Mouse (Mus musculus) stomach, embryonic 16.5 days (tissue): ENCODE data around the gene Pkp4. TPM values are rescaled to one million over a fixed set of nuclear protein-coding genes. Genes with fewer than 3 reads are reported as not detected.

ENCODE experiments used
- ATAC-seq: fragments of 200-750 bp; cut with Nextera tagmentation; 2 replicates; pipeline ENCODE4 v1.8.0; 2017; ENCODE audit warnings: moderate number of reproducible peaks, moderate TSS enrichment; ENCODE audit not compliant: insufficient read depth, low FRiP score
- H3K27ac ChIP-seq: fragments of 300-500 bp; sonication (generic); 2 replicates; pipeline ENCODE4 v1.5.1; 2014; ENCODE audit warnings: low read length
- H3K27me3 ChIP-seq: fragments of 300-500 bp; sonication (generic); 2 replicates; pipeline ENCODE4 v1.6.1; 2014; ENCODE audit warnings: low read length, control low read depth, mixed read lengths; ENCODE audit not compliant: control insufficient read depth, insufficient read depth
- H3K36me3 ChIP-seq: fragments of 300-500 bp; sonication (generic); 2 replicates; pipeline ENCODE4 v1.6.1; 2014; ENCODE audit warnings: low read length; ENCODE audit not compliant: control insufficient read depth, insufficient read depth
- H3K4me1 ChIP-seq: fragments of 300-500 bp; sonication (generic); 2 replicates; pipeline ENCODE4 v1.6.1; 2014; ENCODE audit warnings: low read length, control low read depth, mixed read lengths; ENCODE audit not compliant: control insufficient read depth, insufficient read depth
- H3K4me2 ChIP-seq: fragments of 300-500 bp; sonication (generic); 2 replicates; pipeline ENCODE4 v1.6.1; 2014; ENCODE audit warnings: low read depth, low read length, mixed read lengths
- H3K4me3 ChIP-seq: fragments of 300-500 bp; sonication (generic); replicated peaks from 2 replicates; pipeline ENCODE4 v1.5.1; 2014; ENCODE audit warnings: mild to moderate bottlenecking, low read length
- H3K9ac ChIP-seq: fragments of 300-500 bp; sonication (generic); 2 replicates; pipeline ENCODE4 v1.6.1; 2014; ENCODE audit warnings: low read length
- H3K9me3 ChIP-seq: fragments of 300-500 bp; sonication (generic); replicated peaks from 2 replicates; pipeline ENCODE4 v1.6.1; 2016; ENCODE audit warnings: low read length, control low read depth; ENCODE audit not compliant: control insufficient read depth
- WGBS: fragments of 180-500 bp; shearing (Covaris S2); extraction: QIAGEN DNeasy Blood & Tissue Kit; methylation state at CpG from one replicate; pipeline ENCODE4 v1.1.7; 2014; 5-methylcytosine and 5-hydroxymethylcytosine counted together
- polyA plus RNA-seq: library from polyadenylated mRNA; unstranded; fragments of >200 nt; fragmentation: Nextera tagmentation; extraction: Ambion mirVana; gene quantifications from 2 replicates; pipeline ENCODE4 v1.2.1, GENCODE M21; 2015

The Pkp4 gene
- polyA plus RNA-seq, 1 experiment from 2014 or later = 30.0 TPM

- ATAC-seq = peak; percentile 81
- Histone ChIP-seq H3K4me2 (peak overlapping the region; percentile 30; the same call in 1 of the 2 replicates), H3K27ac (peak overlapping the region; percentile 66), H3K9me3 (no peaks in the 10 kb centered on the region), H3K9ac (no peak overlapping the region), H3K4me1 (peaks cover 31% of the 10 kb centered on the region), H3K27me3 (no peaks in the 10 kb centered on the region), H3K36me3 (no peaks in the 10 kb centered on the region), H3K4me3 (no peak overlapping the region)
- WGBS = 26% methylated on average over 4 of the region's 4 CpGs
Measured at GRCm38 (mm10) chr2:59178960-59179359, 18.3 kb downstream of the Pkp4 start.

GRCm38 (mm10) chr2:59179487-59179886, 18.8 kb downstream of the Pkp4 start:
- no peak overlapping the region for H3K4me3 ChIP-seq
- no peaks in the 10 kb centered on the region for H3K36me3 ChIP-seq
- peaks cover 31% of the 10 kb centered on the region for H3K4me1 ChIP-seq
- H3K27me3 ChIP-seq = no peaks in the 10 kb centered on the region
- H3K9ac ChIP-seq = no peak overlapping the region
- H3K4me2 ChIP-seq = 0 out of 2 replicates have a peak overlapping the region, but pooled peaks have one; percentile 30
- H3K9me3 ChIP-seq = no peaks in the 10 kb centered on the region
- 40% methylated on average over 5 of the region's 5 CpGs for WGBS
- peak overlapping the region; percentile 47 for H3K27ac ChIP-seq
- ATAC-seq = no peak

GRCm38 (mm10) chr2:59181321-59182113, 20.9 kb downstream of the Pkp4 start:
- no peaks in the 10 kb centered on the region for H3K9me3 ChIP-seq
- no peaks in the 10 kb centered on the region for H3K27me3 ChIP-seq
- H3K4me1 ChIP-seq = peaks cover 25% of the 10 kb centered on the region
- H3K36me3 ChIP-seq = no peaks in the 10 kb centered on the region
- H3K4me3 ChIP-seq = no peak overlapping the region
- no peak for ATAC-seq
- 81% methylated on average over 15 of the region's 15 CpGs for WGBS
- no peak overlapping the region for H3K9ac ChIP-seq
- no peak overlapping the region for H3K27ac ChIP-seq
- no peak overlapping the region for H3K4me2 ChIP-seq

DNA sequence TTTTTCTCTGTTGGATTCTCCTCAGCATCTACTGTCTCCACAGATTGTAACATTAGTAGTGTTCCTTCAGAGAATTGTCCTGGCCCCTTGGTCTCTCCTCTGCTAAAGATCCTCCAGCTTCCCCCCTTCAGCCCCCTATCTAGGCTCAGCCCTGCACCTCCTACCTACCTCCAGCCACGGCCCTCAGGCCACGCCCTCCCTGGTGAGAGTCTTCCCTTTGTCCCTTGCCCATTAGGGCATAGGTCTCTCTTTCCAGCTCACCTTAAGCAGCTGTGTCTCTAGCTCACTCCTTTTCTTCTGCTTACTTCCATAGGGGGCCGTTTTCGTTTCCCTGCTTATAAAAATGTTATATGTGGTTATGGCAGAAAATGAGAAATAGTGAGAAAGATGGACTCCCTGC, 22.9 kb downstream of the Pkp4 start:
- H3K9ac ChIP-seq = no peak overlapping the region
- H3K4me3 ChIP-seq = no peak overlapping the region
- peaks cover 15% of the 10 kb centered on the region for H3K4me1 ChIP-seq
- 67% methylated on average over 4 of the region's 4 CpGs for whole genome bisulfite sequencing
- ATAC-seq = no peak
- H3K36me3 ChIP-seq = peaks cover 4% of the 10 kb centered on the region; the same call in 1 of the 2 replicates
- H3K27ac ChIP-seq = no peak overlapping the region
- no peaks in the 10 kb centered on the region for H3K9me3 ChIP-seq
- H3K27me3 ChIP-seq = no peaks in the 10 kb centered on the region
- no peak overlapping the region for H3K4me2 ChIP-seq

- 89% methylated on average over 11 of the region's 11 CpGs for WGBS
- Histone ChIP-seq H3K4me1 (peaks cover 7% of the 10 kb centered on the region), H3K9me3 (no peaks in the 10 kb centered on the region), H3K4me2 (no peak overlapping the region), H3K27me3 (no peaks in the 10 kb centered on the region), H3K9ac (no peak overlapping the region), H3K36me3 (peaks cover 4% of the 10 kb centered on the region; the same call in 1 of the 2 replicates), H3K27ac (no peak overlapping the region), H3K4me3 (no peak overlapping the region)
- ATAC-seq = no peak
Measured at GRCm38 (mm10) chr2:59184107-59185064, 23.7 kb downstream of the Pkp4 start.

- H3K4me3 ChIP-seq = no peak overlapping the region
- H3K27ac ChIP-seq = no peak overlapping the region
- ATAC-seq = no peak
- no peak overlapping the region for H3K4me2 ChIP-seq
- WGBS = 93% methylated on average over 8 of the region's 8 CpGs
- H3K9ac ChIP-seq = no peak overlapping the region
- H3K9me3 ChIP-seq = no peaks in the 10 kb centered on the region
- no peaks in the 10 kb centered on the region for H3K27me3 ChIP-seq
- peaks cover 8% of the 10 kb centered on the region; the same call in 1 of the 2 replicates for H3K4me1 ChIP-seq
- H3K36me3 ChIP-seq = peaks cover 4% of the 10 kb centered on the region; the same call in 1 of the 2 replicates
Measured at GRCm38 (mm10) chr2:59186122-59186521, 25.5 kb downstream of the Pkp4 start.

- Histone ChIP-seq H3K36me3 (peaks cover 4% of the 10 kb centered on the region; the same call in 1 of the 2 replicates), H3K27me3 (no peaks in the 10 kb centered on the region), H3K4me1 (peaks cover 12% of the 10 kb centered on the region; the same call in 1 of the 2 replicates), H3K4me3 (no peak overlapping the region), H3K9me3 (no peaks in the 10 kb centered on the region), H3K27ac (no peak overlapping the region), H3K4me2 (no peak overlapping the region), H3K9ac (no peak overlapping the region)
- ATAC-seq = no peak
- 89% methylated on average over 6 of the region's 6 CpGs for WGBS
Measured at GRCm38 (mm10) chr2:59186966-59187365, 26.3 kb downstream of the Pkp4 start.

DNA sequence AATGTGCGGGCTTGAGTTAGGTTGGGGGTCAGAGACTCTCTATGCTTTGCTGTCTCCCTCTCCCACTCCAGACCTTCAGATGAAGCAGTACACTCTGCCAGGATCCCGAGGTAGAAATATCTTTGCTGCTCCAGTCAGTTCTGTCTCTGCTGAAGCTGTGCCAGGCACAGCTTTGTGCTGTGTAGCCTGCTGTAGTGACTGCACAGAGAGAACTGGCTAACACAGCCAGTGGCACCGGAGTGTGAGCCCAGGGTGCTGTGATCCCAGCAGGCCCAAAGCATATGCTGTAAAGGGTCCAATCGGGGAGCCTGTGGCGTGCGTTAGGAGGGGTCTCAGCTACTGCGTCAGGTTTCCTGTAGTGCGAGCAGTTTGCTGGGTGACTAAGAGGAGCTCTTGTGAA, 27.7 kb downstream of the Pkp4 start:
- WGBS = 90% methylated on average over 8 of the region's 8 CpGs
- no peak overlapping the region for H3K27ac ChIP-seq
- no peak overlapping the region for H3K4me3 ChIP-seq
- H3K36me3 ChIP-seq = peaks cover 4% of the 10 kb centered on the region; the same call in 1 of the 2 replicates
- no peaks in the 10 kb centered on the region for H3K9me3 ChIP-seq
- no peak overlapping the region for H3K4me2 ChIP-seq
- no peak overlapping the region for H3K9ac ChIP-seq
- no peak for ATAC-seq
- no peaks in the 10 kb centered on the region for H3K27me3 ChIP-seq
- peaks cover 17% of the 10 kb centered on the region; the same call in 1 of the 2 replicates for H3K4me1 ChIP-seq
